Mouse (Mus musculus) liver, embryonic 12.5 days (tissue): ENCODE data around the gene Krt71. TPM values are rescaled to one million over a fixed set of nuclear protein-coding genes. Genes with fewer than 3 reads are reported as not detected.

Experiments used
- ATAC-seq: fragments of 200-750 bp; cut with Nextera tagmentation; 2 replicates; pipeline ENCODE4 v1.8.0; 2017; ENCODE audit warnings: moderate number of reproducible peaks, mild to moderate bottlenecking, moderate library complexity
- H3K27ac ChIP-seq: fragments of 300-500 bp; sonication (generic); 2 replicates; pipeline ENCODE4 v1.5.1; 2016; ENCODE audit warnings: mild to moderate bottlenecking
- H3K27me3 ChIP-seq: fragments of 300-500 bp; sonication (generic); replicated peaks from 2 replicates; pipeline ENCODE4 v1.6.1; 2016; ENCODE audit warnings: mild to moderate bottlenecking, moderate library complexity
- H3K36me3 ChIP-seq: fragments of 300-500 bp; sonication (generic); 2 replicates; pipeline ENCODE4 v1.6.1; 2016; ENCODE audit warnings: mild to moderate bottlenecking, moderate library complexity
- H3K4me1 ChIP-seq: fragments of 300-500 bp; sonication (generic); 2 replicates; pipeline ENCODE4 v1.6.1; 2016
- H3K4me2 ChIP-seq: fragments of 300-500 bp; sonication (generic); 2 replicates; pipeline ENCODE4 v1.6.1; 2016; ENCODE audit warnings: mild to moderate bottlenecking, moderate library complexity
- H3K4me3 ChIP-seq: fragments of 300-500 bp; sonication (generic); 2 replicates; pipeline ENCODE4 v1.5.1; 2016; ENCODE audit warnings: mild to moderate bottlenecking, moderate library complexity
- H3K9ac ChIP-seq: fragments of 300-500 bp; sonication (generic); 2 replicates; pipeline ENCODE4 v1.6.1; 2016; ENCODE audit warnings: mild to moderate bottlenecking, moderate library complexity
- H3K9me3 ChIP-seq: fragments of 300-500 bp; sonication (generic); replicated peaks from 2 replicates; pipeline ENCODE4 v1.6.1; 2016; ENCODE audit warnings: mild to moderate bottlenecking, moderate library complexity
- WGBS: fragments of 180-500 bp; shearing (Covaris S2); methylation state at CpG from one replicate; pipeline ENCODE4 v1.1.7; 2016; ENCODE audit not compliant: insufficient replicate concordance; 5-methylcytosine and 5-hydroxymethylcytosine counted together
- polyA plus RNA-seq: library from polyadenylated mRNA; unstranded; fragments of >200 nt; fragmentation: Nextera tagmentation; extraction: Ambion mirVana; gene quantifications from 2 replicates; pipeline ENCODE4 v1.2.1, GENCODE M21; 2016

Krt71 gene
- polyA plus RNA-seq = not detected in 2 replicates

DNA sequence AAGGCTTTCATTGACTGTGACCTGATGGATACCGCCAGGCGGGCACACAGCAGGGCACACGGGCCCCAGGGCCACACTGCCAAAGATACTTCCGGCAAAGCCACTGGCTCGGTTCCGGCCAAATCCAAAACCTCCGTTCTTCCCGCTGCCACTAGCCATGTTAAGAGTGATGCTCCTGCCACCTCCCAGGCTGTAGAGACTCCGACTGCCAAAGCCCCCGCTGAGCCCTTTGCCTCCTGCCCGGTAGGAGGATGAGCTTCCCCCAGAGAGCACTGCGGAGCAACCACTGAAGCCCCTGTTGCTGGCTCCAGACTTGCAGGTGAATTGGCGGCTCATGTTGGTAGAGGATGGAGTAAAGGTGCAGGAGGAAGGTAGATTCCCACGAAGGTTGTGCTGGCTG, at the start of gene Krt71:
Gene Krt71 (minus strand): TSS at position 399 of the 400 bp plus-strand sequence.
- Histone ChIP-seq H3K4me3 (no peak within 1 kb of the TSS), H3K9me3 (no peaks in the 10 kb centered on the region), H3K36me3 (no peaks in the 10 kb centered on the region), H3K27me3 (0 out of 2 replicates have a peak, but pooled peaks cover 12% of the 10 kb centered on the region), H3K4me1 (no peaks in the 10 kb centered on the region), H3K9ac (no peak within 1 kb of the TSS), H3K27ac (no peak within 1 kb of the TSS), H3K4me2 (no peak within 1 kb of the TSS)
- ATAC-seq = no peak
- 41% methylated on average over 14 of the region's 14 CpGs for WGBS

DNA sequence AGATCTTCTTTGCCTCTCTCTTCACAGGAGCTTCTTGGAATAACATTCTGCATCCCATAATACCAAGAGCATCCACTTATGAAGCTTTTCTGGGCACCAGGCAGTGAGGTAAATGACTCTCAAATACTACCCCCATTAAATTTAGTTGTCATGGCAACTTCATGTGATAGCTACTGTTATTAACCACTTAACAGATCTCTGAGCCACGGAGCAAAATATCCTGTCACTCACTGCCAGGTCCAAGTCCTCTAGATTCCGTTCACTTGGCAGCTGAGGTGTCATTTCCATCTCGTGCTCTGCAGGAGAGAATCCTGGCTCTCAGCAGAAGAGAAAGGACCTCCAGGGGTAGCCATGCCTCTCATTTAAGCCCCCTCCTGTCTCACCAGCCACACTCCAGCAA, 48.0 kb upstream of the Krt71 start:
- Histone ChIP-seq H3K36me3 (no peaks in the 10 kb centered on the region), H3K4me1 (no peaks in the 10 kb centered on the region), H3K27ac (no peak overlapping the region), H3K9ac (no peak overlapping the region), H3K9me3 (no peaks in the 10 kb centered on the region), H3K27me3 (0 out of 2 replicates have a peak, but pooled peaks cover 17% of the 10 kb centered on the region), H3K4me2 (no peak overlapping the region), H3K4me3 (no peak overlapping the region)
- WGBS = 15% methylated on average over 3 of the region's 3 CpGs
- no peak for ATAC-seq

DNA sequence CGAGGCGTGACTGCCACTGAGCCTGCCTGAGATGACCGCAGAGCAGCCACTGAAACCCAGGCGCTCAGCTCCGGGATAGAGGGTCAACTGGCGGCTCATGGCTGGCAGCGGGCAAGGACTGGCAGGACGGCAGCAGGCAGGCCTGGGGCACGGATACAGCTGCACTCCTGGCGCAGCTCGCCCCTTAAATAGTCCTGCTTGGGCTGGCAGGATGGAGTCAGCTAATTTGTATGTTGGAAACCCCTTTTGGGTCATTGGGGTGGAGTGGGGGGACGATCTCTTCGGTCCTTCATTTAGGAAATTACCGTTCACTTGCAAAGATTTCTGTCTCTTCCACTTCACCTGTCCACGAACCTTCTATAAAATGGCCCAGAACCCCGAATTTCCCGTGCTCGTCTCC, 43.5 kb upstream of the Krt71 start, which contains the start of gene Krt72:
Gene Krt72 (minus strand): TSS at position 101 of the 400 bp plus-strand sequence.
- H3K4me1 ChIP-seq = no peaks in the 10 kb centered on the region
- H3K36me3 ChIP-seq = no peaks in the 10 kb centered on the region
- WGBS = 69% methylated on average over 18 of the region's 18 CpGs
- no peaks in the 10 kb centered on the region for H3K9me3 ChIP-seq
- ATAC-seq = no peak
- H3K27me3 ChIP-seq = 0 out of 2 replicates have a peak, but pooled peaks cover 17% of the 10 kb centered on the region
- no peak within 1 kb of the TSS for H3K27ac ChIP-seq
- H3K9ac ChIP-seq = no peak within 1 kb of the TSS
- H3K4me2 ChIP-seq = no peak within 1 kb of the TSS
- H3K4me3 ChIP-seq = no peak within 1 kb of the TSS

DNA sequence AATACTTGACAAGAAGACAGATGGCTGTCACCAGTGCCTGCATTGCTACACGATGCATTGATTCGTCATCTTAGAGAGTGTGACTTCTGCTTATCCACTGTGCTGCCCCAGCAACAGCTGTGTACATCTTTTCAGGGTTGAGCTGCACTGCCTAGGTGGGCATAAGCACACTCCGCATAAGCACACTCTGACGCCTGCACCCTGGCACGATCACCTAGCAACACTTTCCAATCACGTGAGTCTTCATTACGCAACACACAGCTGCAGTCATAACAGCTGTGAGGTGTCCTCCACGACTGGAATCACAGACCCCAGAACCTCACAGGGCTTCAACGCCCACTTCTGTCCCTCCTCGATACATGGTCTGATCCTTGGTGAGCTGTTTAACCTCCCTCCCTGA, 30.5 kb upstream of the Krt71 start:
- Histone ChIP-seq H3K27ac (no peak overlapping the region), H3K9ac (no peak overlapping the region), H3K27me3 (peaks cover 18% of the 10 kb centered on the region), H3K4me1 (no peaks in the 10 kb centered on the region), H3K9me3 (no peaks in the 10 kb centered on the region), H3K4me2 (no peak overlapping the region), H3K4me3 (no peak overlapping the region), H3K36me3 (no peaks in the 10 kb centered on the region)
- ATAC-seq = no peak
- 73% methylated on average over 10 of the region's 10 CpGs for WGBS

DNA sequence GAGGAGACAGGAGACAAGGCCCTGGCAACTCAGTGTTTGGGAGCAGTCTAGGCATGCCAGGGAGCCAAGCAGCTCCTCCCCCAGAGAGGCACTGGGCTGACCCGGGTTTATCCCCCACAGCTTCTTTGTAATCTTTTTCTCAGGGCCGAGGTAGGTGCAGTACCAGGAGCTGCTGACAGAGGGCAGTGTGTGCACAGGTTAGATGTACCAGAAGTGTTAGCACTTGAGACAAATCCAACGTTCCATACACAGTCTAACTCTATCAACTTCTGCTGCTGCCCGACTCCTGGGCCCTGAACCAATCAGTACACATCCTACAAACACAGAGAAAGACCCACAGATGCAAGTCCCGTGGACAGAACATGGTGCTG, 29.8 kb upstream of the Krt71 start:
- 0 out of 2 replicates have a peak, but pooled peaks have one; percentile 32 for ATAC-seq
- no peaks in the 10 kb centered on the region for H3K9me3 ChIP-seq
- WGBS = 4% methylated on average over 5 of the region's 5 CpGs
- H3K4me3 ChIP-seq = no peak overlapping the region
- no peaks in the 10 kb centered on the region for H3K36me3 ChIP-seq
- no peak overlapping the region for H3K4me2 ChIP-seq
- H3K4me1 ChIP-seq = no peaks in the 10 kb centered on the region
- H3K27me3 ChIP-seq = peaks cover 12% of the 10 kb centered on the region; the same call in 1 of the 2 replicates
- no peak overlapping the region for H3K9ac ChIP-seq
- no peak overlapping the region for H3K27ac ChIP-seq

DNA sequence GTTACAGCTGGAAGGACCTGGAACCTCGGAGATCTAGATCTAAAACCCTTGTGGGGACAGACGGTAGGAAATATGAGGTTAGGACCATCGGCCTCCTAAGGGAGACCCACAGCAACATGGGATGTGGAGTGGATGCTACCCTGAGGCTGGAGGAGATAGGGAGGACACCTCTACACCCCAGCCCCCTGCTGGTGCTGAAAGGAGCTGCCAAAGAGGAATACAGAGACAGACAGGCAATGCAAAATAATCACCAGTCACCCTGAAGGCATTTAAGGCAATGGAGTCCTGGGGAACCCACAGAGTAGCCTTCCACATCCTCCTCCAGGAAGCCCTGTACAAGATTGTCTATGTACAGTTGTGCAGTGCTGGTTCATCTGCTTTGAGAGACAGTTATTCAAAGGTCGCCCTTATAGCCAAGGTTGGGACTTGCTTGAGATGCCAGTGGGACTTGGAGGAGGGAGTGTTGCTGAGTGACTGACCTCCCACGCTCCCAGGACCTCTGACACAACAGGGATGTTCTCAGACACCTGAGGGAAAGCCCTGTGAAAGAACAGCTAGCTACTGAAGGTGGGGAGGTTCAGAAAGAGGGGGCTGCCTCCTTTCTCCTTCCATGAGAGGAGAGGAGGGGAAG, 29.3 kb upstream of the Krt71 start:
- Histone ChIP-seq H3K4me1 (no peaks in the 10 kb centered on the region), H3K27me3 (peaks cover 12% of the 10 kb centered on the region; the same call in 1 of the 2 replicates), H3K9ac (no peak overlapping the region), H3K36me3 (no peaks in the 10 kb centered on the region), H3K27ac (no peak overlapping the region), H3K4me2 (no peak overlapping the region), H3K9me3 (no peaks in the 10 kb centered on the region), H3K4me3 (no peak overlapping the region)
- 50% methylated on average over 5 of the region's 5 CpGs for WGBS
- no peak for ATAC-seq

- H3K4me2 ChIP-seq = no peak overlapping the region
- H3K9ac ChIP-seq = no peak overlapping the region
- no peak overlapping the region for H3K27ac ChIP-seq
- H3K27me3 ChIP-seq = peaks cover 12% of the 10 kb centered on the region; the same call in 1 of the 2 replicates
- no peaks in the 10 kb centered on the region for H3K4me1 ChIP-seq
- no peaks in the 10 kb centered on the region for H3K36me3 ChIP-seq
- no peaks in the 10 kb centered on the region for H3K9me3 ChIP-seq
- WGBS = 42% methylated on average over 8 of the region's 8 CpGs
- no peak for ATAC-seq
- no peak overlapping the region for H3K4me3 ChIP-seq
Observed at GRCm38 (mm10) chr15:101770226-101770625, 27.3 kb upstream of the Krt71 start.

- Histone ChIP-seq H3K27me3 (0 out of 2 replicates have a peak, but pooled peaks cover 10% of the 10 kb centered on the region), H3K4me3 (no peak overlapping the region), H3K4me2 (no peak overlapping the region), H3K9me3 (no peaks in the 10 kb centered on the region), H3K36me3 (no peaks in the 10 kb centered on the region), H3K27ac (no peak overlapping the region), H3K9ac (no peak overlapping the region), H3K4me1 (no peaks in the 10 kb centered on the region)
- WGBS = 68% methylated on average over 7 of the region's 7 CpGs
- ATAC-seq = no peak
Observed at GRCm38 (mm10) chr15:101737786-101738185, 5.1 kb downstream of the Krt71 start.

- H3K36me3 ChIP-seq = no peaks in the 10 kb centered on the region
- H3K4me3 ChIP-seq = no peak overlapping the region
- H3K9ac ChIP-seq = no peak overlapping the region
- H3K4me2 ChIP-seq = no peak overlapping the region
- no peak overlapping the region for H3K27ac ChIP-seq
- H3K9me3 ChIP-seq = no peaks in the 10 kb centered on the region
- ATAC-seq = no peak
- no peaks in the 10 kb centered on the region for H3K27me3 ChIP-seq
- H3K4me1 ChIP-seq = no peaks in the 10 kb centered on the region
Observed at GRCm38 (mm10) chr15:101730653-101731052, 12.3 kb downstream of the Krt71 start.

- Histone ChIP-seq H3K9me3 (no peaks in the 10 kb centered on the region), H3K4me1 (no peaks in the 10 kb centered on the region), H3K9ac (no peak overlapping the region), H3K27ac (no peak overlapping the region), H3K36me3 (no peaks in the 10 kb centered on the region), H3K4me3 (no peak overlapping the region), H3K4me2 (no peak overlapping the region), H3K27me3 (no peaks in the 10 kb centered on the region)
- 30% methylated on average over 5 of the region's 5 CpGs for WGBS
- no peak for ATAC-seq
Observed at GRCm38 (mm10) chr15:101724686-101725085, 18.2 kb downstream of the Krt71 start.

GRCm38 (mm10) chr15:101715831-101716230, 27.1 kb downstream of the Krt71 start:
- no peak overlapping the region for H3K4me3 ChIP-seq
- H3K27me3 ChIP-seq = 0 out of 2 replicates have a peak, but pooled peaks cover 5% of the 10 kb centered on the region
- no peak overlapping the region for H3K27ac ChIP-seq
- H3K4me2 ChIP-seq = no peak overlapping the region
- H3K36me3 ChIP-seq = no peaks in the 10 kb centered on the region
- 42% methylated on average over 3 of the region's 3 CpGs for WGBS
- H3K4me1 ChIP-seq = no peaks in the 10 kb centered on the region
- H3K9ac ChIP-seq = no peak overlapping the region
- no peak for ATAC-seq
- no peaks in the 10 kb centered on the region for H3K9me3 ChIP-seq

DNA sequence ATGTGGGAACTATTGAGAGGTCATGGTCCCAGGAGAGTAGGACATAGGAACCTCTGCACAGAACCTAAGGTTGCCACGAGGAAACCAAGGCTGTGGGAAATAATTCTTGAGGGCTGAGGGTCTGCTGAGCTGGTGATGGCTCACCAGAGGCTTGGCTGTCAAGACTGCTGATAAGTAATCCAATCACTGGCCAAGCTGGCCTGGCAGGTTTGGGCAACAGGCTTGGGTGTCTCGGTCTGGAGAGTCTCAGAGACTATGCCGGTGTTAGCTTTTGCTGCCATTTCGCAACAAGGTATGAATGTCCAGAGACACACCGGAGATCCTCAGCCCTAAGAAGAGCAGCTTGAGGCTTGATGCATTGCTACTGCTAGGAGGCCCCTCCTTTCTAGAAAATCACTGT, 28.6 kb downstream of the Krt71 start:
- Histone ChIP-seq H3K27ac (no peak overlapping the region), H3K9ac (no peak overlapping the region), H3K4me2 (no peak overlapping the region), H3K27me3 (0 out of 2 replicates have a peak, but pooled peaks cover 5% of the 10 kb centered on the region), H3K9me3 (no peaks in the 10 kb centered on the region), H3K4me1 (no peaks in the 10 kb centered on the region), H3K4me3 (no peak overlapping the region), H3K36me3 (no peaks in the 10 kb centered on the region)
- 61% methylated on average over 5 of the region's 5 CpGs for WGBS
- ATAC-seq = no peak

GRCm38 (mm10) chr15:101713731-101714130, 29.2 kb downstream of the Krt71 start:
- Histone ChIP-seq H3K4me2 (no peak overlapping the region), H3K9me3 (no peaks in the 10 kb centered on the region), H3K27ac (no peak overlapping the region), H3K36me3 (no peaks in the 10 kb centered on the region), H3K4me1 (no peaks in the 10 kb centered on the region), H3K4me3 (no peak overlapping the region), H3K9ac (no peak overlapping the region), H3K27me3 (0 out of 2 replicates have a peak, but pooled peaks cover 5% of the 10 kb centered on the region)
- no peak for ATAC-seq
- WGBS = 56% methylated on average over 8 of the region's 8 CpGs
